Mouse (Mus musculus) bone marrow macrophage, adult 2 months (primary cell): ENCODE data around the gene Ttbk1.

Source experiments
- CTCF ChIP-seq: IDR thresholded peaks from 2 replicates; pipeline ENCODE4 v1.5.1; 2012; ENCODE audit warnings: low read depth, mild to moderate bottlenecking, low read length, moderate library complexity
- POLR2A ChIP-seq: IDR thresholded peaks from 2 replicates; pipeline ENCODE4 v1.6.1; 2012; ENCODE audit warnings: mild to moderate bottlenecking, low read depth, low read length, borderline replicate concordance

GRCm38 (mm10) chr17:46502775-46503174 is 15.3 kb upstream of the Ttbk1 start:
- TF ChIP-seq CTCF (no peak), POLR2A (no peak)
